Mouse (Mus musculus) left cerebral cortex, adult 2 months (tissue): ENCODE measurements around the gene Slc2a4. TPM values are rescaled to one million over a fixed set of nuclear protein-coding genes. Genes with fewer than 3 reads are reported as not detected.

ENCODE experiments used
- DNase-seq, 2 experiments: peaks; one replicate each; pipeline ENCODE4 v3.0.0; 2021 to 2022; ENCODE audit warnings: low spot score in 2 of 2, mixed read lengths in 1 of 2; ENCODE audit errors: extremely low spot score in 1 of 2
- H3K27ac ChIP-seq: fragments of 200-600 bp; 2 replicates; pipeline ENCODE4 v1.8.1; 2022
- H3K4me3 ChIP-seq: fragments of 200-600 bp; 2 replicates; pipeline ENCODE4 v1.8.1; 2022
- CTCF ChIP-seq: fragments of 200-600 bp; IDR thresholded peaks from 2 replicates; pipeline ENCODE4 v1.8.1; 2022; ENCODE audit warnings: antibody characterized with exemption, mild to moderate bottlenecking, moderate library complexity
- intact Hi-C: fragments of 180-260 bp; cut with DNase I; formaldehyde crosslinking; loops from one replicate; pipeline ENCODE4 v1.15.1; 2025
- long read RNA-seq, 2 experiments: library from polyadenylated mRNA; stranded (forward); transcript quantifications; one replicate each; pipeline ENCODE4 v2.0.0; 2021; ENCODE audit warnings: borderline mapping rate in 2 of 2
- total RNA-seq, 2 experiments: library from RNA; stranded (reverse); gene quantifications; 2 replicates each; pipeline ENCODE4 v1.2.3; 2021

The Slc2a4 gene
- 1 to 10 TPM; 2.3 to 4.1 TPM for total RNA-seq
- long read RNA-seq, experiment 1, partial matches to known transcripts = 0 of 4 reads
- long read RNA-seq, experiment 1, other reads (novel, unspliced or antisense) = 0 of 4 reads
- long read RNA-seq, experiment 2, partial matches to known transcripts = 0 of 2 reads
- long read RNA-seq, experiment 2, other reads (novel, unspliced or antisense) = 0 of 2 reads

DNA sequence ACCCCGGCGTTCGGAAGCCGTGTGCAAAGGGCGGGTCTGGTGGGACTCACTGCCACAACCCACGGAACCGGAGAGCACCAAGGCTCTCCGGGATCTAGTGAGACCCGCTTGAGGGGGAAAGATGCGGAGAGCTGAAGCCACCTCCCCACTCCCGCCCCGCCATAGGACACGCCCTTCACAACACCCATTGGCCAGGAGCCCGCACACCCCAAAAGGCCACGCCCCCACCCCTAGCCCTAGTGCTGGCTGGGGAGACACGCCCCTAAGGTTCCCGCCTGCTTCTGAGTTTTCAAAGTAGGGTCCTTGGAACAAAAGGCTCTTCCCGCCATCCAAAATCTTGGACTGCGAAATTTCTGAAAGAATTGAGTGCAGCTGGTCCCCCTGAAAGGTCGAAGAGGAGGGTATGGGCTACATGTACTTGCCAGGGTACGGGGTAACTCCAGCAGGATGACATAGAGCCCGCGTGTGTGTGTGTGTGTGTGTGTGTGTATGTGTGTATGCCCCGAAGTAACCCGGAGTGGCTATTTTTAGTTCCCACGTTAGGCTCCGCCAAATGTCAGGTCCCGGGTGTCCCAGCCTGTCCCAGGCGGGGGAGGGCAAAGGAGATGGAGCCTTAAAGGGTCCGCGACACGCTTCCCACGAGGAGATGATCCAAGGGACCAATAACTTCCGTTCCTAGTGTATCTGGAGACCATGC, at the start of gene Slc2a4:
Gene Slc2a4, minus strand, starts transcription at position 123 of the 697 bp plus-strand sequence.
- Histone ChIP-seq H3K4me3 (peak within 1 kb of the TSS; percentile 30), H3K27ac (no peak within 1 kb of the TSS)
- intact Hi-C loops = no loop called here
- peak; percentile 39 to 62 for DNase-seq
- no peak for TF ChIP-seq CTCF

DNA sequence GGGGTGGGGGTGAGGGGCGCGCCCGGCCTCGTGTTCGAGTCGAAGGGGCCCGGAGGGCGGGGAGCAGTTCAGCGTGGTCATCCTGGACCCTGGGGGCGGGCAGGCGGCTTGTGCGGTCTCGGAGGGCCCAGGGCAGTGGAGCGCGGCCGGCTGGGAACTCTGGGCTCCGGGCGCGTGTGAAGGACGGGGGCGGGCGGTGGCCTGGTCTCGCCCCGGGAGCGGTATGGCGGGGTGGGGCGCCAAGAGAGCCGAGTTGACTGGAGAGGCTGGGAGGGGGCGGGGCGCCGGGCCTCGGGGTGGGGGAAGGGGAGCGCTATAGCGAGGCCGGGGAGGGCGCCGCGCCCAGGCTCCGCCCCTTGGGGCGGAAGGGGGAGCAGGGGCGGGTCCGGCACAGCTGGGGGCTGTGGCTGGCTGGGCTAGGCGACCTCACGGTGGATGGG, 49.1 kb upstream of the Slc2a4 start:
- H3K27ac ChIP-seq = peak overlapping the region; percentile 95
- peak overlapping the region; percentile 87 for H3K4me3 ChIP-seq
- TF ChIP-seq CTCF = no peak
- peak; percentile 68 to 79 for DNase-seq
- intact Hi-C loops = no loop called here

DNA sequence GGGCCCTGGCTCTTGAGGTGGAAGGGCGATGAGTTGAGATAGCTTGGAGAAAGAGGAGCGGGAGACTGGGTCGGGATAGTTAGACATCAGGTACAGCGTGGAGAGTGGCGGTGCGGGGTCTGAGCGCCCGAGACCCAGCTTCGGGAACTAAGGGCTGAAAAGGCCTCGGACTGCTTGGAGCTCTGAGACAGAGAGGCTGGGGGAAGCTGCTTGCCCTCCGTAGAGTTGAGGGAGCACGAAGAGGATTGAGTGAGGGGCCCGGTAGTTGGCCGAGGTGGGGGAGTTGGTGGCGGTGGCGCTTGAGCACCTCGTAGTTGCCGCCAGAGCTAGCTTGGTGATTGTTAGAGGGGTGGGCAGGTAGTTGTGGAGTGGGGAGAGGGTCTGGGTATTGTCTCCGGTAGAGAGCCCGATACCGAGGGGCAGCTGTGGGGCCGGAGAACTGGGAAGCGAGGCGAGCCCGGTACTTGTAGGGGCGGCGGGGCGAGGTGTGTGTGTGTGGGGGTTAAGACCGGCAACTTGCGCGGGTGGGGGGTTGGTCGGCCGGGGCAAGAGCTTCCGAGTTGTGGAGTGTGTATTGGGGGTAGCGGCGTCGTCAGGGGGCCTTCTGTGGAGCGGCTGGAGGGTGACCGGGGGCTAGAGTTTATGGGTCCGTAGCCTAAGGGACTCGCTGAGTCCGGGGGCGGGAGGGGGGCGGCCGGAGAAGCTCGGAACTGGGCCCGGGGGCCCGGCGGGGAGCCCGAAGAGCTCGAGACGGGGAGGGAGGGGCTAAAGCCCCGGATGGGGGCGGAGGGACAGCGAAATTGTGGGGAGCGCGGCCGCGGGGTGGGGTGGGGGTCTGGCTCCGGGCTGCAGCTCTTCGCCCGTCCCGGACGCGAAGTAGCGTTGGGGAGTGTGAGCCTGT, 48.4 kb upstream of the Slc2a4 start:
- Histone ChIP-seq H3K27ac (peak overlapping the region; percentile 95), H3K4me3 (peak overlapping the region; percentile 87)
- TF ChIP-seq CTCF = no peak
- peak in 1 of 2 experiments; percentile 51 for DNase-seq
- intact Hi-C loops = no loop called here

- TF ChIP-seq CTCF = peak; percentile 58
- intact Hi-C loops = loop anchor here (2.0 kb wide), 1 partner anchor 15 kb away; the partner anchor contains the start of gene Ctdnep1
- Histone ChIP-seq H3K4me3 (peak within 1 kb of the TSS; percentile 87), H3K27ac (peak within 1 kb of the TSS; percentile 95)
- peak; percentile 95 to 96 for DNase-seq
Measured at GRCm38 (mm10) chr11:69995391-69995960, 47.5 kb upstream of the Slc2a4 start, which contains the start of gene Phf23. Gene Phf23 (plus strand): TSS chr11:69995777.

DNA sequence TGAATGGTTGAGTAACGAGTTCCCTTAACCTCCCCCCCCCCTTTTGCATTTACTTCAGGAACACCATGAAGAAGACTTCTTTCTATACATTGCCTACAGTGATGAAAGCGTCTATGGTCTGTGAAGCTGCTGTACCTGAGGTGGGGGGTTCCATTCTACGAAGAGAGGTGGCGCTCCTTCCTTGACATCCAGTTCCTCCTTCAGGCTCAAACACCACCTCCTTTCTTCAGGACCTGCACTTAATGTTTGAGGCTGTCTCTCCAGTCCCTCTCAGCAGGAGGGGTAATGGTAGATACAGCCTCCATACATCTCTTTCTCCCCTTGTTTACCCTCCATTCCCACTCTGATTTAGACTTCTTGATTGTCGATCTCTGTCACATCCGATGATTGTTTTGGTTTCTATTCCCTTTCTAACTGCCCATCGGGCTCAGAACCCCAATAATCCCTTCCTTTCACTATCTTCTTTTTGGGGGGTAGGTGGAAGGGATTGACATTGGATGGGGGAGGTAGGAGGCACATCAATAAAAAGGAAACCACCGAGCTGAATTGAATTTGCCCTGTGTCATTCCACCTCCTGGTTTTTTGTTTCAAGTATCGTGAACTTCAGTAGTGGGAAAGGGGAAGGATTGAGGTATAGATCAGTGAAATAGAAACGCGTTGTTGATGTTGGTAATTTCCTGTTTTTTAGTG, 46.6 kb upstream of the Slc2a4 start:
- intact Hi-C loops = loop anchor here (2.0 kb wide), 1 partner anchor 14 kb away; the partner anchor contains the start of gene Ctdnep1
- no peak for TF ChIP-seq CTCF
- Histone ChIP-seq H3K4me3 (no peak overlapping the region), H3K27ac (no peak overlapping the region)
- DNase-seq = no peak

- H3K27ac ChIP-seq = 0 out of 2 replicates have a peak overlapping the region, but pooled peaks have one; percentile 96
- intact Hi-C loops = no loop called here
- no peak for TF ChIP-seq CTCF
- H3K4me3 ChIP-seq = peak overlapping the region; percentile 93
- no peak for DNase-seq
Measured at GRCm38 (mm10) chr11:69992932-69993331, 44.9 kb upstream of the Slc2a4 start.

DNA sequence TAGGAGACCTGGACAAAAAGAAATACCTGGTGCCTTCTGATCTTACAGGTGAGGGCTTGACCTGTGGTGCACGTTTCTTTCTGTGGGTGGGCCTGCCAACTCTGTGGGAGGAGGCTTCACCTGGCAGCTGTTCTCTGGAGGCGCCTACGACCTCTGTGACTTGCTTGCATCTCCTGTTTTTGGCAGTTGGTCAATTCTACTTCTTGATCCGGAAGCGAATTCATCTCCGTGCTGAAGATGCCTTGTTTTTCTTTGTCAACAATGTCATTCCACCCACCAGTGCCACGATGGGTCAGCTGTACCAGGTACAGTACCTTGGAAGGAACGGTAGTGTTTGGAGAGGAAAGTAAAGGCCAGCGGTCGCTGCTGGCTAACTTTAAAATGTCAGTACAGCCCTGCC, 44.4 kb upstream of the Slc2a4 start:
- TF ChIP-seq CTCF = no peak
- no peak for DNase-seq
- peak overlapping the region; percentile 96 for H3K27ac ChIP-seq
- intact Hi-C loops = no loop called here
- peak overlapping the region; percentile 93 for H3K4me3 ChIP-seq

GRCm38 (mm10) chr11:69991711-69992110, 43.7 kb upstream of the Slc2a4 start:
- intact Hi-C loops = no loop called here
- H3K4me3 ChIP-seq = peak overlapping the region; percentile 93
- no peak for TF ChIP-seq CTCF
- no peak for DNase-seq
- H3K27ac ChIP-seq = peak overlapping the region; percentile 96

DNA sequence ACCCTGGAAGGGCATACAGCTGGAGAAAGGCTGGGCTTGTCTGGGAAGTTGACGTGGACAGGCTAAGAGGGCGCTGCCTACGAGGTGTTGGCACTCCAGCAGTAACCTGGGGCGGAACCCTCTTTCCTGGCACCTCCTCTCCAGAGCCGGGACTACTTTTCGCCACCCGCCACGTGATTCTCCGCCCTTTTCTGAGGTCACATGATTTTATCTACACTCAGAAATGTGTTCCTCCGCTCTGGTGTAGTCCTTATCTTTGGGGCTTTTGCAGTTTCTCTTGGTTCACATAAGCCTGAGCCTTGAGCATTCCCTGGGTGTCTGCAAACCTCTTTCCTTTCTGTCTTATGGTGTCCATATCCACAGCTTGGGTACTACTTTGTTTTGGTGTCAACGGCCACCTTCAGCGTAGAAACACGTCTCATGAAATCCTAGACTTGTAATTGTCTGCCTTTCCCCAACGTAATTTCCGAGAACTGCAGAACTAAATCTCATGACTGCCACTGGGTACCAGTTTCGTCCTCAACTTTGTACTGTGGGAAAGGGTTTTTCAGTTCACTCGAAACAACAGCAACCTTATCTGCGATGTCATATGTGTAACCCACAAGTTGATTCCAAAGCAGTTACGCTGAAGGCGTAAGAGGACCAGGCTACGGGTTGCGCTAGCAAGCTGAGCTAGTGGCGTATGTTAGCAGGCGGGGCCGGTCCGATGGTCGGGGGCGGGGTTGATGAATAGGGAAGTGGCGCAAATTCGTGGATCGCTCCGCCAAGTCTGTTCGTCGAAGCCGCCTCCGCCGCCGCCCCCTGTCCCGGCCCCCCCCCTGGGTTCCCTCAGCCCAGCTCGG, 43.1 kb upstream of the Slc2a4 start, which contains the start of gene Gabarap:
Gene Gabarap, plus strand, starts transcription at position 294 of the 842 bp plus-strand sequence.
- DNase-seq = peak; percentile 93 to 95
- no peak for TF ChIP-seq CTCF
- Histone ChIP-seq H3K4me3 (peak within 1 kb of the TSS; percentile 93), H3K27ac (peak within 1 kb of the TSS; percentile 96)
- intact Hi-C loops = no loop called here

- intact Hi-C loops = no loop called here
- H3K27ac ChIP-seq = no peak overlapping the region
- no peak overlapping the region for H3K4me3 ChIP-seq
- no peak for TF ChIP-seq CTCF
- no peak for DNase-seq
Measured at GRCm38 (mm10) chr11:69989949-69990348, 42.0 kb upstream of the Slc2a4 start.
